Mouse (Mus musculus) urinary bladder, postnatal 36 days (tissue): Measurements from ENCODE around the gene Zc3h10.
"Not testable (repeated sequence)": the region's sequence is repeated elsewhere in the genome, so short reads cannot be mapped to it uniquely, and the experiment has no call there.

Experiments used
- DNase-seq, 2 experiments: peaks; one replicate each; pipeline ENCODE4 v3.0.0; 2022; ENCODE audit warnings: low spot score in 2 of 2, mixed read lengths in 1 of 2

The Zc3h10 gene

DNA sequence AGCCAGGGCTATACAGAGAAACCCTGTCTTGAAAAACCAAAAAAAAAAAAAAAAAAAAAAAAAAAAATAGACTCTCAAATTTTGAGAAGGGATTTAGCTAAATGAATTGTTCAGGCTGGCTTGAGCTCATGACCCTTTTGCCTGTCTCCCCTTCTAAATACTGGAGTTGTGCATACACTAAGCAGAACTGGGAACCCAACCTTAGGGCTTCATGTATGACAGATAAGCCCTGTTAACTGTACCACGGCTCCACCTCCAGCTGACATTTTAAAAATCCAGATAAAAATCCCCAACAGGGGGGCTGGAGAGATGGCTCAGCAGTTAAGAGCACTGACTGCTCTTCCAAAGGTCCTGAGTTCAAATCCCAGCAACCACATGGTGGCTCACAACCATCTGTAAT is 8.0 kb upstream of the Zc3h10 start:
- not testable (repeated sequence) for DNase-seq

DNA sequence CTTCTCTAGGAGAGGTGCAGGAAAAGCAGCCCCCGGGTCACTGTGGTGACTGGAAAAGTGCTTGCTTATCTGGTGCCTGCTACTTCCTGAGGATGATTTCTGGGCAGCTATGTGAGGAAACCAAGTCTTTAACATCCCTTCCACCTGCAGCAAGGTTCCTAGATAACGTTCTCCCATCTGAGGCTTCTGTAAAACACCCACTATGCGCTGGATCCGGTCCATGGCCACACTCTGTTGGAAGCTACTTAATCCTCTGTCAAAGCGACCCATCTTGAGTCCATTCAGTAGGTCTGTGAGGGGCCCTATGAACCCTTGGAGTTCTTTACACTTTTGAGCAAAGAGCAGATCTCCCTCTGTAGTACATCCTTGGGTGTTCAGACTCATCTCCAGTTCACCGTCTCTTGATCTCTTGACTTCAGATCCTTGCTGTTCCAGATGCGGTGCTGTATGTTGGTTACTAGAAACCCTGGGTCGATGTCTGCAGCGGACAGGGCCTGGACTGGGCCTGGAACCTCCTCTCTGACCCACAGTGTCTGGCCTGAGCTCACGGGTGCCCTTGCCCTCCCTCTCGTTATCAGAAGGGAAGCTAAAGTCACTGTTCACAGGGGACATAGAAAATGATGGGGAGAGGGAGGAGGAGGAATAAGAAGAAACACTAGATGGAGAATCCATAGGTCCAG is 2.7 kb upstream of the Zc3h10 start:
- not testable (repeated sequence) for DNase-seq

DNA sequence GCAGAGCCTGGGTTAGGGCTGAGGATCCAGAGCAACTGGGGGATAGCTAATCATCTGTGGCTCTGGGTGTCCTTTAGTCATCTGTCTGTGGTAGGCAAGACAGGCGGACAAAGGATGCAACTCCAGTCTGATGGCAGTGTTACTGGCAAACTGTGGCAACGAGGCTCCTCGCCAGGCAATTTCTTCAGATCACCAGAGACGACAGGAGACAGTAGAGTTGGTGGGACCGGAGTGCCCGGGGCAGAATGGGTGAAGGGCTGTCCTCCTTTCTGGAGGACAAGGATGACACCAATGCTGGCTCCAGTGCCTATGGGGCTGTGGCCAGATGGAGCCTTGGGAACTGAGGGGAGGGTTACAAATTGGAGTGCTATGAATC is 2.1 kb upstream of the Zc3h10 start:
- not testable (repeated sequence) for DNase-seq

DNA sequence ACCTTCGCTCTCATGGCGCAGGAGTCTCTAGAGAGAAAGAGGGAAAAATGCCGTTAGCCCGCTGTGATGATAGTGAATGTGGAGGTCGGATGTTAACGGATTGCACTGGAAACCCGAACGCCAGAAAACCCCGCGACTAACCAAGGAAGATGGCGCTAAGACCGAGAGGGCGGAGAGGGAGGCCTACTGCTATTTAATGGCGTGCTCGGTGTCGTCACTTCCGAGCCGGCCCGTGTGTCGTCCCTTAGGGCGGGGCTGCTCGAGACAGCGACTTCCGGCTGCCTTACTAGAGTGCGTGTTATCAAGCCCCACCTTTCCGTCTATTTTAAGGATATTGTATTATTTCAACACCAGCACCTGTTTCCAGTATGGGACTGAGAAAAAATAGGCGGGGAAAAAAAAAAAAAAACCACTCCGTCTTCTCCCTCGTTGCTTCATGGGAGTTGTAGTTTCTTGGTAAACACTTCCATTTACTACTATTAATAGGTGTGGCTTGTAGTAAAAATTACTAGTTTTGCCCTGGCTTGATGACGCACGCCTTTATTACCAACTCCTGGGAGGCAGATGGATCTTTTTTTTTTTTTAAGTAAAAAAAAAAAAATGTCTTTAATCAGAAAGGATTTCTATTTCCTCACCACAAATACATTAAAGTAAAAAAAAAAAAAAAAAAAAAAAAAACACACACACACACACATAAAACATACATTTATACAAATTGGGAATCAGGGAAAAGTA is 1.5 kb upstream of the Zc3h10 start, which contains the start of gene Rpl41:
Gene Rpl41 (minus strand): TSS at position 359 of the 735 bp plus-strand sequence.
- DNase-seq = peak; percentile 85 to 94

DNA sequence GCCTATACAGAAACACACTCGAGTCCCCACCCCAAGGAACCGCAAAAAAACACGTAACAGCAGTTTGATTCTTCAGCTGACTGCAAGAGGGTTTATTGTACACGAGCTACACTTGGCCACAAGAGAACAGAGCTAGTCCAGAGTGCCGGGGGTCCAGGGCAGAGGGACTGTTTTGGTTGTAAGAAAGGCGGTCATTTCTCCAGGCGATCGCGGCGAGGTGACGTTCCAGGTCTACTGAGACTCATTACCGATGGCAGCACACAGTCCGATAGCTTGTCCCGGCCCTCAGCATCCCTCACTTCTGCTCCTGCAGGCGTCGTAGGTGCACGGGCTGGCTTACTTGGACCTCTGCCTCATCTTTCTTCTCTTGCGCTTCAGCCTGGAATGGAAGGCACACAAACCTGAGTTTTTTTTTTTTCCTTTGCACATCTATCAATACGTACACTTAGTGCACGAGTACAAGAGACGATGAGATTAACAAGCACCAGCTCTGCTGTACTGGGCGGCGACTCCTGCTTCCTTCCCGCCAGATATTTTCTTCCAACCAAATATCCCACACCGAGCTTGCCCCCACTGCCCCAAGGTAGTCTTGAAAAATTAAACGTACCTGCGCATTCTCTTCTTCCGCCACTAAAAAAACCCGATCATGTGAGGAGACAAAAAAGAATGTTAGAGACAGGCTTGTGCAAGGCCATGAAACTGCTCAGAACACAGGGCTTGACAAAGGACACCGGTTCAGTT is 647 bp upstream of the Zc3h10 start:
- not testable (repeated sequence) for DNase-seq

DNA sequence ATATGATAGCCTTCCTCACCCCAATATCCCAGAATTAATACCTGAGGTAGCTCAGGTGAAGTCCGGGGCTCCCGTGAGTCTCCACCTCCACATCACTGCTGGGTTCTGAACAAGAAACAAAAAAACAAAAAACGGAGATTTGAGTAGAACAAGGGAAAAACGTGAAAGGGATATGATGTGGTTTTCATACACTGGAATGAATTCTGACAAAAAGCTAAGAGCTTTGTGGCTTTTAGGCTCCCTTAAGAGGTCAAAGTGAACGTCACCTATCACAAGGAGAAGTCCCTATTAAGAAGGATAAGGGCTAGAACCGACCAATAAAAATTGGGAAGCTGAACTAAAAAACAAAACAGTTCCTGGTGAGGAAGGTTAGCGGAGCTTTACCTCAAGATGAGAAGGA is 787 bp downstream of the Zc3h10 start:
- DNase-seq = no peak

DNA sequence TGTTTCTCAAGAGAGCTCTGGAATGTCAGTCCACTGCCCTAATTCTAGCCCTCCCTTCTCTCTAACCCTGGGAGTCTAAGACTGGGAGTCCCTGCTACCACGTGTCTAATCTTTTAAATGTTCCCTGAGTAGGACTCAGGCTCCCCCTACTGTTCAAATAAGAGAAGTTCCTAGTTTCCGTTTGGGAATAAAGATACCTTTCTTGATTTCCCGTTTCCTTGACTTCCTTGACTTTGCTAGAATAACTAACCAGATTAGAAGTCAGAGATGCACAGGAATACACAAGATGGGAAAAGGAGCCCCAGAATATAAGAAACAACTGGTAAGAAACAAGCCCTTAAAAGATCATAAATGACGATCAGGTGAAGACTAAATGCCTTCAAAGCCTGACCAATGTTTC is 1.2 kb downstream of the Zc3h10 start:
- DNase-seq = no peak

DNA sequence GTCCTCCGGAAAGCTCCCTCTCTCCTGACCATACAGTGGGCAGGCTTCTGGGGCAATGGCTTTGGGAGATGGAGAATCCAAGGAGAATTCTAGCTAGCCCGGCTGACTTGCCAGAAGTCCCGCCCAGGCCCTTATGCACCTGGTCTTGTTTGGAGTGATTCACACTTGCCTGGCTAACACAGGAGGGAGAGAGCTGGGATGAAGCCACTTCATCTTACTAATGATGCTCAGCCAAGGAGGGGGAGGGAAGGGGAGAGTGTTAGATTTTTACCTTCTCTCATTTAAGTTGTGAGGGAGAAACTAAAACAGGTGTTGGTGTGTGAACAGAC is 2.0 kb downstream of the Zc3h10 start:
- no peak for DNase-seq

DNA sequence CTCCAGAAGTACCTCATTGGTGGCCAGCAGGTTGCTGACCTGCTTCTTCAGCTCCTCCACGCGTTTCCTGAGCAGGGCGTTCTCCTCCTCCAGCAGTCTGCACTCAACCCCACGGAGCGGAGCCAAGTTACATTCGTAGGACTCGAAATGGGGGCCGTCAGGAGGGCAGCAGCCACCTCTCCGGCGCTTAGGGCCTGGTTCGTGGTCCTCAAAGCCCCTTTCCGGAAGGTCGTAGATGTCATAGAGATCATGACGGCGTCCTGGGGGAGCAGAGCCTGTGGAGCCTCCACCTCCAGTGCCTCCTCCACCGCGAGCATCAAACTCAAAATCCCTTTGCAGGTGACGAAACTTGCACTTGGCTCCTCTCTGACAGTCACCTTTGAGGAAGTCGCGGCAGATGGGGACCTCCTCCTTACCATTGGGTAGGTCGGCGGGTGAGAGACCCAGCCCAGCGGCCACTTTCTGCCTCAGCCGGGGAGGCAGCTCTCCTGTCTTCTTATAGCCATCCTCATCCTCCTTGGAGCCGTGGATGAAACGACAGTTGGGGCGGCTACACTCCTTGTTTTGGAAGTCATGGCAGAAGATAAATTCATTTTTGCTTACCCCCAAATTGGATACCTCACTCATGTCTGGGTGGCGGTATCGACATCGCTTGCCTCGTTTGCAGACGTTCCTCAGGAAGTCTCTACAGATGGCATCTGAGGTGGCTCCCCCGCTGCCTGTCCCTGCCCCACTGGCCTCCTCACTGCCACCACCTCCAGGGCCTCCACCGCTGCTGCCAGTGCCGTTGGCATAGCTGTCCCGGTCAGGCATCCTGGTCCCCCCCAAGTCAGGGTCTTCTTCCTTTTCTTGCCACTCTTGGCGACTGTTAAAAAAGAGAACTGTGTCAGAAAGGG is 2.7 kb downstream of the Zc3h10 start:
- no peak for DNase-seq

DNA sequence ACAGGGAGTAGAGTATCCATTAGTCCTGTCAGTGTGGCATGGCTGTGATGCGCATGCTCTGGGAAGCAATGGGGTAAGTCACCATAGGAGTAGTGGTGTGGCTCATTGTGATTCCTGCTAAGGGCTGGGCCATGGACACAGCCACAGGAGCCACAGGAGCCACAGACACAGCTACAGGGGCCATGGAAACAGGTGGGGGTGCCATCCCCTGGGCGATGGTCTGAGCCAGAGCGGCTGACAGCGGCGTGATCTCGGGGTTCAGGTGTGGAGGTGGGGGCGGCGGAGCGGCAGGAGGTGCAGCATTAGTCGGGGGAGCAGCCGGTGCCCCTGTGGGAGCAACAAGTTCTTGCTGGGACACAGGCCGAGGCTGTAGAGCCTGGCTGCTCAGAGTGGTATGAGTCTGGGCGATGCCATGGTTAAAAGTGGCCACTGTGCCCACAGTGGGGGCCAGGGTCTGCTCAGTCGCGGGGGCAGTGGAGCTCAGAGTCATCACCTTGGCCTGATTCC is 3.4 kb downstream of the Zc3h10 start:
- DNase-seq = no peak

DNA sequence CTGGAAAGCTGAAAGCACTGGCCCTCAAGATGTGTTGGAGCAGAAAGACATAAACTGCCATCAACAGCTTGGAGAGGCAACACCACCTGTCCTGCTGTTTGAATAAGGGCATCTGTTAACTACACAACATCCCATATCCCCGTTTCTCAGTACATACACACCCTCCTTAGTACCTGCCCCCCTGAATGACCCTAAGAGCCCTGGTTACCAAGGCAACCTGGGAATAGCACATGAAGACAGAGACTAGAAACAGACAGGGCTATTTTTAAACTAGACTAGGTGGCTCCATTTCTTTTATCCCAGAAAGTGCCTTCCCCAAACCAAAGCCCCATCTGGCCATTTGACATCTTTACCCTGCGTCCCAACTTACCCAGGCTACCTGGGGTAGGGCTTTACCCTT is 4.5 kb downstream of the Zc3h10 start:
- DNase-seq = no peak

DNA sequence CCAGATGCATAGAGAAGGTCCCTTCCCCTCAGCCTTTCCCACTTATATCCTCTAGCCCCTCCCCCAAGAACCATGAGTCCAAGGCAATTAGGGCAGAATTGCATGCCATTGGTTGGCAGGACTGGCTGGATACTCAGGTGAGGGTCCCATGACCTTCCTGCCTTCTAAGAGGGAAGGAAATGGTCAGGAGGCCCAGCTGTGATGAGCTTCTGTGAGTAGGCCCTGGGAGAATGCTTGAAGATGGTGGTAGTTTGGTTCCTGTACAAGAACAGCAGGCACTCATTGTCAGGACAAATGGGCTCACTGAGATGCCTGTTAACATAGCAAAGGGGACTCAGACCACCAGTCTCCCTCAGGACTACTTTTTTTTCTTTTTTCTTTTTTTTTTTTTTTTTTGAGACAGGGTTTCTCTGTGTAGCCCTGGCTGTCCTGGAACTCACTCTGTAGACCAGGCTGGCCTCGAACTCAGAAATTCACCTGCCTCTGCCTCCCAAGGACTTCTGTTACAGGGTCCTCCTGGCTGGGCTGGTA is 9.2 kb downstream of the Zc3h10 start:
- DNase-seq = no peak

DNA sequence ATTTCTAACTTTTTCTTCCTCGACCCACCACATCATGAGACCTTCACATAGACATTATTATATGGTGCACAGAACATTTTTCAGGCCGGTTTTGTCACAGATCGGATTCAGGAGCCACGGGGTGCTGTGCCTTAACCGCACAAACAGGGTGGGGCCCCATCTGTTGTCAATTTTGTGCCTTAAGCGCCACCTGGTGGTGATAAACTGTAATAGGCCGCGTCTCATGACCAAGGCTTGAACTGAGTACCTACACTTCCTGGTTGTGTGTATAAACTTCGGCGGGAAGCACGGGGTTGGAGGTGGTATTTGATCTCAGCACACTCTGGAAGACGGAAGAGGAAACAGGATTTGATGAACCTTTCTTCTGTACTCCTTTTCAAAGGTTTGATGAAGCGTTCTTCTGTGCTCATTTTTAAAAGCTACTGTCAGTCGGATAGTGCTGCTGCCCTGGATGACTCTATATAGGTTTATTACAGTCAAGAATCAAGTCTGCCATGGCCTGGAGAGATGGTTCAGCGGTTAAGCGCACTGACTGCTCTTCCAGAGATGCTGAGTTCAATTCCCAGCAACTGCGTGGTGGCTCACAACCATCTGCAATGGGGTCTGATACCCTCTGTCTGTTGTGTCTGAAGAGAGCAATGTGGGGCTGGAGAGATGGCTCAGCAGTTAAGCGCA is 11.2 kb downstream of the Zc3h10 start:
- DNase-seq = peak; percentile 85 to 90

DNA sequence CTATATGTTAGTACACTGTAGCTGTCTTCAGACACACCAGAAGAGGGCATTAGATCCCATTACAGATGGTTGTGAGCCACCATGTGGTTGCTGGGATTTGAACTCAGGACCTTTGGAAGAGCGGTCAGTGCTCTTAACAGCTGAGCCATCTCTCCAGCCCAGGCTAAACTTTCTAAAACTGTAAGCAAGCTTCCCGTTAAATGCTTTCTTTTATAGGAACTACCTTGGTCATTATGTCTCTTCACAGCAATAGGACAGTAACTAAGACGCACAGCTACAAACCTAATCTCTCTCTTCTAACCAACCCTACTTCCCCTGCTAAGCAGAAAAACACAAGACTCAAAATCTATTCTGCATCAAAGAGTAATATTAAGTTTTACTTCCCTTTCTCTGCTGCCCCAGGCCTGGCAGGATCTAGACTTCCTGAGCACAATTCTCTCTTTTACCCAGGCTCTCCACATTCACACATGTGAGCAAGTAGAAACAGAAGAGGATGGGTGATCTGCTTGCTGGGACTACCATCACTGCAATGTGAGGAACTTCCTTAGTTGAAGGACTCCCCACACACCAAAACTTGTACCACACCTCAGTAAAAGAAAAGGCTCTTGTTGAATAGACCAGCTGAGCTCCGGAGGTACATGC is 11.8 kb downstream of the Zc3h10 start:
- no peak for DNase-seq

DNA sequence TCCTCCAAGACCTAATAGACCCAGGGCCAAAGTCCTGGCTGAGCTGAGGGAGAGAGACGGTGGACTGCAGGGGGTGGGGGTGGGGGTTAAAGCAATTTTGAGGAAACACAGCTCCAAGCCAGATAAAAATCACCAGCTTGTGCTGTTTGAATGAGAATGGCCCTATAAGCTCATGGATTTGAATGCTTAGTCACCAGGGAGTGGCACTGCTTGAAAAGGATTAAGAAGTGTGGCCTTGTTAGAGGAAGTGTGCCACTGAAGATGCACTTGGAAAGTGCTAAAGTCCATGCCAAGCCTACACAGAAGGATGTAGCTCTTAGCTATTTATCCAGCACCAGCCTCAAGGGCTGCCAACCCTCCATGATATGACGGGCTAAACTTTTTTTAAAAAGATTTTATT is 12.4 kb downstream of the Zc3h10 start:
- no peak for DNase-seq

DNA sequence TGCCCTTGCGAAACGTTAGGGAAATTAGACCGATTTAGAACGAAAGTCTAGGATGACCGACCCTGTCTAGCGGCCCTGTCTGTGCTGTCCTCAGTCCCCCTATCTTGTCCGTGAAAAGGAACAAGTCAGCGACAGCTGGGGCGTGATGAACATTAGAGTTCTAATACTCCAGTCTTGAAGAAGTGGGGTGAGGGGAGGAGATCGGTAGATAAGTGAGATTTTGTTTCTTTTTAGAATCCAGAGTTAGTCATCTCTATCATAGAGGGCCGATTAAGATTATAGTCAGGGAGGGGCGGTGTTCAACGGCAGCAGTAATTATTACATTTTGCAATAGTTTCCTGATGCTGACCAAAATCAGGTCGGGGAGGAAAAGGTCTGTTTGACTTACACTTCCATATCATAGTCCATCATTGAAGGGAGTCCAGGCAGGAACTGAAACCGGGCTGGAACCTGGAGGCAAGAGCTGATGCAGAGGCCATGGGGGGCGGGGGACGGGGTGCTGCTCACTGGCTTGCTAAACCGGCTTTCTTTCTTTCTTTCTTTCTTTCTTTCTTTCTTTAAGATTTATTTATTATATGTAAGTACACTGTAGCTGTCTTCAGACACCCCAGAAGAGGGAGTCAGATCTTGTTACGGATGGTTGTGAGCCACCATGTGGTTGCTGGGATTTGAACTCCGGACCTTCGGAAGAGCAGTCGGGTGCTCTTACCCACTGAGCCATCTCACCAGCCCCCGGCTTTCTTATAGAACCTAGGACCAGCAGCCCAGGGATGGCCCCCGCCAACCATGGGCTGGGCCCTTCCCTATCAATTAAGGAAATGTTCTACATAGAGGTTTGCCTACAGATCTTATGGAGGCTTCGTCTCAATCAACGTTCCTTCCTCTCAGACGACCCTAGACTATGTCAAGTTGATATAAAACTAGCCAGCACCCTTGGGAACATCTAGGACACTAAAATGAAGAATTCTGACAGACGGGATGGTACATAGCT is 20.9 kb downstream of the Zc3h10 start:
- DNase-seq = no peak

DNA sequence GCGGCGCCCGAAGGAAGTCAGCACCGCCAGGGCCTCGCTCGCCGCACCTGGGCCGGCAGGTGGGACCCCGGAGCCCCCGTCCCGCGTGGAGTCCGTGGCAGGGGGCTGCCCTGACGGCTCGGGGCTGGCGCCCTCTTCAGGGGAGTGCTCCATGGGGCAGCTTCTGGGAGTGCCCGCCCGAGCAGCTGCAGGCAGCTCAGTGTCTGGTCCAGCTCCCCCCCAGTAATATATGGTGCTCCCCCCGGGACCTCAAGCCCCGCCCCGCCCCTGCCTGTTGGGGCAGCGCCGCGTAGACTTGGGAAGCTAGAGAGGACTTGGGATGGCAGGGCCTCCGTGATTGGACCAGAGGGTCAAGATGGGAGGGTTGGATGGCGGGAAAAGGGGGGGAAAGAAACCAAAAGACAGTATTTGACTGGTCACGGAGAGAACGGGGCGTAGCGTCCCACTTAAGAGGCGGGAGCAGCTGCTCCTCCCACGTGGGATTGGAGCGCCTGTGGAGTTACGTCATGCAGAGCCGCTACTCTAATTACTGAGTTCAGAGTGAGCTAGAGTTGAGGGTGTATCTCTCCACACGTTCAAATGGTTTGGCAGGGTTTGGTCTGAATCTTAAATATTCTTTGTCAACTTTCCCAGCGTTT is 21.8 kb downstream of the Zc3h10 start, which contains the start of gene Esyt1:
Gene Esyt1 (minus strand): TSS at position 201 of the 638 bp plus-strand sequence.
- DNase-seq = peak; percentile 91 to 94
